Mouse (Mus musculus) fat pad, adult 2 months (tissue): ENCODE measurements at regions not wholly inside any gene's neighbourhood (a gene's known extent, or its start where the extent isn't known, plus 50 kb on each side); places are given as distances from the start of the nearest gene placed in this dataset.
"Not testable (repeated sequence)": the region's sequence is repeated elsewhere in the genome, so short reads cannot be mapped to it uniquely, and the experiment has no call there.

ENCODE experiments used
- DNase-seq: peaks from one replicate; pipeline ENCODE4 v3.0.0-alpha.2; 2011; ENCODE audit warnings: low read depth, low spot score; ENCODE audit errors: extremely low read depth

- DNase-seq = no peak
These were observed 93.5 kb downstream of the Cand1 start for GRCm38 (mm10) chr10:119146342-119146741.

DNA sequence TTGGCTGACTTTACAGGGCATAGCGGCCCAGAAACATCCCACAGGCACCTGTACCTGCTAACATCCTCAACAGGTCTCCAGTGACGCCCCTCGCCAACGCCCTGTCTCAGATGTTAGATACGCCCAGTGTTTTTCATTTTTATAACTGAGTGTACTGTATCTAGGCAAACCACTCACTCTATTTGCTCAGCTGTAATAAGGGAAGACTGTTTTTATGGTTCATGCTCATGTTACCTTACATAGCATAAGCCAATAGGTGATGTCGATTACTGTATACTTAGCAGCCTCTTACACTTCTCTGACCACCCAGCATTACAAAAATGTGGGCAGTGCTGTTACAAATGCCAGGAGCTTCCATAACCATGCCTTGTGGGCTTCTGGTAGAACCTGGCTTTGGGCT, 97.0 kb downstream of the Cand1 start:
- DNase-seq = no peak

DNA sequence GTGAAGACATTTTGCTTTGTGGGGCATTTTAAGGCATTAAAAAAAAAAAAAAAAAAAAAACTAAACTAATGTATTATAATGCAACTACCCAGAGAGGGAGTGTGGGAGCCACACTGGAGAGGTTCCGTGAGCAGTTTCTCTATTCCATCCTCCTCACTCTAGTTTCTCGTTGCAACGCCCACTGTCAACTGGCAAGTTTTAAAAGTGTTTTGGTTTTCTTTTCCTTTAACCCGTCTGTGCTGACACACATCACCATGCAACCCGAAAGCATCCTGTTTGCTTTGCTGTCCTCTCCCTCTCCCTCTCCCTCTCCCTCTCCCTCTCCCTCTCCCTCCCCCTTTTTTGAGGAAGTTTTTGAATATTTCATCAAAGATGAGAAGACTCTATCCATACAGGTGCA, 97.5 kb downstream of the Cand1 start:
- DNase-seq = no peak

DNA sequence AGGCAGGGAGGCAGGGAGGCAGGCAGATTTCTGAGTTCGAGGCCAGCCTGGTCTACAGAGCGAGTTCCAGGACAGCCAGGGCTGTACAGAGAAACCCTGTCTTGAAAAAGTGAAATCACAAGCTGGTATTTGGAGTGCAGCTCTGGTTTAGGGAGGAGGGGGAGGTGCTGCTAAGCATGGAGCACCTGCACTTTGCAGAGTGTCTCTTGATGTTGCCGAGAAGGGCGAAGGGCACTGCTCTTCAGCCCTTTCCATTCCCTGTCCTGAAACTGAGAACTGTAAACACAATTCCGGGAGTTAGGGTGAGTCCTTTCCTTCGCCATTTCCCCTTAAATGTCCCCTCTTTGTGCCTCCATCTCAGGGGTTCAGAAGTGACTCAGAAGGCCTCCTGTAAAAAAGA, 101.6 kb downstream of the Cand1 start:
- no peak for DNase-seq

DNA sequence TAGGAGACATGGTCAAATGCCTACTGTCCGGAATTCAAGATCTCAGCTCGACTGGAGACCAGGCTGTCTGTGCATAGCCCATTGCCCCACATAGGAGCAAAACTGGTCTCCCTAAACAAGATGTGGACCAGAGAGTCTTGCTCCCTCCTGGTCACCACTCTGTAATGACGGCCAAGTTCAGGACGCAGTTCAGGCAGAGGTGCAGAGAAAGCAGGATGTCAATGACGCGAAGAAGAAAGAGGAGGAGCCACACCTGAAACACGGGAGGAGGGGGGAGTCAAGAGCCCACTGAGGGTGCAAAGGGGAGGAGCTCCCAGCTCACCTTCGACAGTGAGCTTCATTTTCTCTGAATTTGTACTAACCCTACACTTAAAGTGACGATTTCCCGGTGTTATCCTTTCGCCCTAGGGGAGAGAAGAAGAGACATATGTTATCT, 104.3 kb downstream of the Cand1 start:
- no peak for DNase-seq

GRCm38 (mm10) chr10:119134797-119135488, 104.9 kb downstream of the Cand1 start:
- no peak for DNase-seq

- DNase-seq = no peak
These were observed 107.9 kb downstream of the Cand1 start for GRCm38 (mm10) chr10:119131977-119132376.

GRCm38 (mm10) chr10:119130676-119131075, 109.2 kb downstream of the Cand1 start:
- DNase-seq = no peak

GRCm38 (mm10) chr10:119128035-119128434, 111.8 kb downstream of the Cand1 start:
- DNase-seq = no peak

- DNase-seq = no peak
These were observed 116.3 kb downstream of the Cand1 start for GRCm38 (mm10) chr10:119123517-119123916.

DNA sequence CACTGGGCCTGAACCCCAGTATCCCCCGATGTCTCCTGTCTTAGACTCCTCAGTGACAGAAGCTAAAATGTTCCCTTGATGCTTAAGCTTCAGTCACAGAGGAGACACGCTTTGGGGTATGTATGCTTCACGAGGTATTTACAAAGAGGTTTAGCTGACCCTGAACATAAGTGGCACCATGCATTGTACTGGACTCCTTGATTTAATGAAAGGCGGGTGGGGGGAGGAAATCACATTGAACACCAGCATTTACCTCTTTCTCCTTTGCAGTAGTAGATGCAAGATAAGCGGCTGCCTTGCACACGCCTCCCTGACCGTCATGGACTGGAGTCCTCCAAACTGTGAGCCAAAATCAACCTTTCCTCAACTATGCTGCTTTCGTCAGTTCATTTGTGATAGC, 117.5 kb downstream of the Cand1 start:
- DNase-seq = no peak

DNA sequence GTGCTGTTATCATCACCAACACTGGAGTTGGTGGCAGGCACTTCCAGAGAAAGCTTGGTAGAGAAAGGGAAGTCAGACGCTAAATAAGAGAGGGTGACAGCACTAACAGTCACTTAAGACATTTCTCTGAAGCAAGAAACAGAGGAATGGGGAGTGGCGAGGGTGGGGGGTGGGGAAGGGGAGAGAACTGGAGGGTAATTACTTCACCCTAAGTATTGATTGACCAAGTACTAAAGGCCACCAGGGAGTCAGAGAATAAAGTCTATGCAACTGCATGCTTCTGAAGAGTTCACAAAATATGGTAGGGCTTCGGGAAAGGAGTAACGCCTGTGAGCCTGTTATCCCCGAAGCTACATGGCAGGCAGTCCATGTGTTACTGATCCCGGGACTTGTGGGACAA, 118.3 kb downstream of the Cand1 start:
- no peak for DNase-seq

- DNase-seq = no peak
These were observed 122.9 kb downstream of the Cand1 start for GRCm38 (mm10) chr10:119116843-119117390.

DNA sequence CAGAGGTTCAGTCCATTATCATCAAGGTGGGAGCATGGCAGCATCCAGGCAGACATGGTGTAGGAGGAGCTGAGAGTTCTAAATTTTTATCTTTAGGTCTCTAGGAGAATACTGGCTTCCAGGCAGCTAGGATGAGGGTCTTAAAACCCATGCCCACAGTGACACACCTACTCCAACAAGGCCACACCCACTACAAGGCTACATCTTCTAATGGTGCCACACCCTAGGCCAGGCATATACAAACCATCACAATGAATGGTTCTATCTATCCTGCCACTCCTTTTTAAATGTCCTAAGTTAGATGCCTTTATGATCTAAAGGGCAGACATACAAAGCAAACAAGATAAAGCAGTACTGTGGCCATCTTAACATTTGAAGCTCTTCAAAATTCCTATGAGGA, 124.7 kb downstream of the Cand1 start:
- not testable (repeated sequence) for DNase-seq

- no peak for DNase-seq
These were observed 125.2 kb downstream of the Cand1 start for GRCm38 (mm10) chr10:119114653-119115052.

DNA sequence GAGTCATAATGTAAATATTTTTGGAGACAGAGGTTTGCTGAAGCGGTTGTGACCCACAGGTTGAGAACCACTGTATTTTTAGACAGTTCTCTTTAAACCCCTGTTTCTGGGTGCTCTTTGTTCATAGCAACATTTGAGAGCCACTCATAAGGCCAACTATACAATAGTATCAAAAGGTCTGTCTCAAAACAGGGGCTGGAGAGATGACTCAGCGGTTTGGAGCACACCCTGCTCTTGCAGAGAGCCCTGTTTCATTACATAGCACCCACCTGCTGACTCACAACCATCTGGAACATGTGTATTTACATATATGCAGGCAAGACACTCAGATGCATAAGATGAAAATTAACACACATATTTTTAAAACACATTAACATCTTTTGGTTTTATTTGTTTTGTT, 128.0 kb downstream of the Cand1 start:
- no peak for DNase-seq

- DNase-seq = no peak
These were observed 128.4 kb downstream of the Cand1 start for GRCm38 (mm10) chr10:119111409-119111808.

GRCm38 (mm10) chr10:119110614-119111013, 129.2 kb downstream of the Cand1 start:
- no peak for DNase-seq

GRCm38 (mm10) chr10:119109207-119109606, 130.6 kb downstream of the Cand1 start:
- DNase-seq = no peak

- no peak for DNase-seq
These were observed 132.1 kb downstream of the Cand1 start for GRCm38 (mm10) chr10:119107728-119108127.

GRCm38 (mm10) chr10:119106105-119106504, 133.8 kb downstream of the Cand1 start:
- no peak for DNase-seq

DNA sequence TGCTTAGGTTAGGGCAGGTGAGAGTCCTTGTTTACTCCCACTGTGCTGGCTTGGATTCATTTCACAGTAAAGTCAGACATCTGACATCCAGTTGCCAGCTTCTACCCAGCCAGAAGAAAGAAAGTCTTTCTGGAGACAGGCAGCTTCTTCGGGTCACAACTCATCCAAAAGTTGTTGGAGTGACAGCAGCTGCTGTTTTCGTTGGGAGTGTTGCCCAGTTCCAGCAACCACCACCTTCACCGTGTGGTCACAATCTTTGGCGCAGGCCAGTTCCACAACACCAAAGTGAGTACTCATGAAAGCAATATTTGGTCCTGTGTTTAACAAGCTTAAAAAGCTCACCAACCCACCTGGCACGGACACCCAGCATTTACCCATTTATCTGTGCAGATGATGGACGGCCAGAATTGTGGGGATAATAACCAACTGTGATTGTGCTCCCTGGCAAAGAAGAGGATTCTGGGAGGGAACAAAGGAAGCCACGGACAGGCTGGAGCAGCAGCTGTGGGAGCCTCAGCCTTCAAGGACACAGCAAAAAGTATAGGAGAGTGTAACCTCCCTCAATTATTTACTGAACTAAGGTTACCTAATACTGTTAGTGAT, 134.5 kb downstream of the Cand1 start:
- no peak for DNase-seq

DNA sequence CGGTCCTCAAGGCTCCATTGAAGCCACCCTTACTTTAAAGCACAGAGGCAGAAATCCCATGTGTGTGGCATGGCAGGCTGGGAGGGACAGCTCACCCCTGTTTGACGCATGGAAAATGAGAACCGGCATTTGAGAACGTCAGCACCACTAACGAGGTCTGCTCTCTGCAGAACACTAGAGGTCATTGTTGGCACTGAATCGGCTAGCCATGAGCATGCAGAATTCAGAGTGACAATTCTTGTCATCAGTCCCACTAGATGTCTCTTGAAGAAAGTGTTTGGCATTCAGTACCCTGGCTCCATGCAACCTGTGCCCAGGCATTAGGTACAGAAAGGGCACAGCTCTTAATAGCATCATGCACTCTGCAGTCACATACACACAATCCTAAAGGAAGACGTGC, 139.3 kb downstream of the Cand1 start:
- DNase-seq = no peak
